Mouse (Mus musculus): ENCODE data around the gene Patz1. TPM values are rescaled to one million over a fixed set of nuclear protein-coding genes. Genes with fewer than 3 reads are reported as not detected.

Gene Patz1
- polyA plus RNA-seq (2012; rRNA removed): 29.0 and 30.1 TPM in 2 replicates

GRCm38 (mm10) chr11:3288521-3289301, at the start of gene Patz1:
Gene Patz1, plus strand, starts transcription at chr11:3288874.
- H3K27ac ChIP-seq (ENCODE audit: insufficient read depth, low read length): peak within 1 kb of the TSS; percentile 100
- peak within 1 kb of the TSS; percentile 83 for H3K4me3 ChIP-seq (ENCODE audit: insufficient read depth, low read length)
- peaks cover 4% of the 10 kb centered on the region; the same call in 1 of the 2 replicates for H3K4me1 ChIP-seq (ENCODE audit: control insufficient read depth, insufficient read depth, low read length)
- TF ChIP-seq CTCF (IDR thresholded peaks at IDR 0.05; ENCODE audit: extremely low read depth, insufficient read depth, low read length) (no peak), POLR2A (IDR thresholded peaks at IDR 0.05; ENCODE audit: extremely low read depth, insufficient read depth, low read length) (peak; percentile 35; the same call in 1 of the 2 replicates)

- H3K4me3 ChIP-seq (ENCODE audit: insufficient read depth, low read length): no peak overlapping the region
- TF ChIP-seq POLR2A (IDR thresholded peaks at IDR 0.05; ENCODE audit: extremely low read depth, insufficient read depth, low read length): no peak
- TF ChIP-seq CTCF (IDR thresholded peaks at IDR 0.05; ENCODE audit: extremely low read depth, insufficient read depth, low read length): no peak
- peaks cover 2% of the 10 kb centered on the region; the same call in 1 of the 2 replicates for H3K4me1 ChIP-seq (ENCODE audit: control insufficient read depth, insufficient read depth, low read length)
- H3K27ac ChIP-seq (ENCODE audit: insufficient read depth, low read length): no peak overlapping the region
These were observed 46.3 kb upstream of the Patz1 start for GRCm38 (mm10) chr11:3242395-3242794.

DNA sequence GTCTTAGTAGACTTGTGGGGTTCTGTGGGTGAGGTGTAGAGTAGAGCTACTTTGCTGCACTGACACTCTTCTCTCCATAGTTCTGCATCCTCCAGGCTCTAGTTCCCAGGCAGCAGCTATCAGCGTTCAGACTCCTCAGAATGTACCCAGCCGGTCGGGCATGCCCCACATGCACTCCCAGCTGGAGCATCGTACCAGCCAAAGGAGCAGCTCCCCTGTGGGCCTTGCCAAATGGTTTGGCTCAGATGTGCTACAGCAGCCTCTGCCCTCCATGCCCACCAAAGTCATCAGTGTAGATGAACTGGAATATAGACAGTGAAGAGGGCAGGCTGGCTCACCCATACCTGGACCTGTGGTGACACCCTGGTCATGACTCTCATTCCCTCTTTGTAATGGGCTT, 44.9 kb upstream of the Patz1 start:
- Histone ChIP-seq H3K27ac (ENCODE audit: insufficient read depth, low read length) (no peak overlapping the region), H3K4me1 (ENCODE audit: control insufficient read depth, insufficient read depth, low read length) (peaks cover 2% of the 10 kb centered on the region; the same call in 1 of the 2 replicates), H3K4me3 (ENCODE audit: insufficient read depth, low read length) (no peak overlapping the region)
- no peak for TF ChIP-seq CTCF (IDR thresholded peaks at IDR 0.05; ENCODE audit: extremely low read depth, insufficient read depth, low read length)
- no peak for TF ChIP-seq POLR2A (IDR thresholded peaks at IDR 0.05; ENCODE audit: extremely low read depth, insufficient read depth, low read length)

DNA sequence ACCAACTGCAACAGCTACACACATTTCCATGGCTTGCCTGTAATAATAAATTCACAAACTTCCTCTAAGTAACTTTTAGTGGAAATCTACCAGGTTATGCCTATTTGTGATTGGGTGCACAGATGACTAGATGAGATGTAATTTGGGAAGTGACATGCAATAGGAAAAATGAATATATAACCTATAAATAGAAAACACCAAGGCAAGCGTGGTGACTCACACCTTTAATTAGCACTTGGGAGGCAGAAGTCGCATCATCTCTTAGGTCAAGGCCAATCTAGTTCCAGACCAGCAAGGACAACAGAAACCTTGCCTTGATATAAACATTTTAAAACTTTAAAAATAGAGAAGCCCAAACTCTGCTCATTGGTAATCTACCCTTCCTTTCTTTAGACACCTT, 41.3 kb upstream of the Patz1 start:
- Histone ChIP-seq H3K4me3 (ENCODE audit: insufficient read depth, low read length) (no peak overlapping the region), H3K4me1 (ENCODE audit: control insufficient read depth, insufficient read depth, low read length) (peaks cover 2% of the 10 kb centered on the region; the same call in 1 of the 2 replicates), H3K27ac (ENCODE audit: insufficient read depth, low read length) (no peak overlapping the region)
- TF ChIP-seq POLR2A (IDR thresholded peaks at IDR 0.05; ENCODE audit: extremely low read depth, insufficient read depth, low read length): no peak
- no peak for TF ChIP-seq CTCF (IDR thresholded peaks at IDR 0.05; ENCODE audit: extremely low read depth, insufficient read depth, low read length)

DNA sequence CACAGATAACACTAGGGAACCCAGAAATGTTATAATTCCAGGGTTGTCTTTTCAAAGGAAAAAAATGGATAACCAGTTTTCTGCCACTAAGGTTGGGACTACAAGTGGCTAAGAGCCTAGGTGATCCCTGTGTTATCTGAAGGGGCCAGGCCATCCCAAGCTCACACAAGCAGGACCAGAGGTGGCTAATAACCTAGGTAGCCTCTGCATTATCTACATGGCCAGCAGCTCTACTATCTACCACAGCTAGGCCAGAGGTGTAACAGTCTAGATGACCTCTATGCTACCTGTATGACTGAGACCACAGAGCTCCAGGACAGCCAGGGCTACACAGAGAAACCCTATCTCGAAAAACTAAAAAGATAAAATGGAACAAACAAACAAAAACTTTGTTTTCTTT, 29.1 kb upstream of the Patz1 start:
- Histone ChIP-seq H3K4me1 (ENCODE audit: control insufficient read depth, insufficient read depth, low read length) (no peaks in the 10 kb centered on the region; the same call in 1 of the 2 replicates), H3K27ac (ENCODE audit: insufficient read depth, low read length) (no peak overlapping the region), H3K4me3 (ENCODE audit: insufficient read depth, low read length) (no peak overlapping the region)
- TF ChIP-seq CTCF (IDR thresholded peaks at IDR 0.05; ENCODE audit: extremely low read depth, insufficient read depth, low read length) (no peak), POLR2A (IDR thresholded peaks at IDR 0.05; ENCODE audit: extremely low read depth, insufficient read depth, low read length) (no peak)

DNA sequence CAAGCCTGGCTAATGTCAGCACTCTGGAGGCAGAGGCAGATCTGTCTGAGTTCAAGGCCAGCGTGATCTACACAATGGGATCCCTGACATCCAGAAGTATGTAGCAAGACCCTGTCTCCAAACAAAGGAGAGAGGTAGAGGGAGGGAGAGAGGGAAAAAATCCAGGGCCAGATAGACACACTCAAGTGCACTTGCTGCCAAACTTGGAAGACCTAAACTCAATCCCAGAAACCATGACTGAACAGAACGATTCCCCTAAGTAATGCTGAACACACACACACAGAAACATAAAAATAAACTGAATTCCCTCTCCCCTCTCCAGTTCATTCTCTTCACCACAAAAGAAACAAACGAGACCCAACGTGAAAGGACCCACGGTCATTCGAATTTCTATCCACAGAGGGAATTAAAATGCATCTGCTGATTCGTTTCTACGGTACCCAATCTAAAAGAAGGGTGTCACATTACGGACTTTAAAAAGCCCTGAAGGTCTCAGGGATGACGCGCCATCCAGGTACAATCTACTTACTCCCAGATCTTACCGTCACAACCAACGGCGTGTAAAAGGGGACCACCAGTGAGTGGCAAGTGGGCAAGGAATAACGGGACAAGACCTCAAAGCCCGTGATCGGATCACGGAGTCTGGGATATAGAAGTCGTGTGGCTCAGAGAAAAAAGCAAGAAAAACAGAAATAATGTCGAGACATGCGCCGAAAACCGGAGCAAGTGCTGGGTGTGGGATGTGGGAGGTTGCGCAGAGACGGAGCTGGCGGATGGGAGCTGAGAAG, 23.2 kb upstream of the Patz1 start:
- Histone ChIP-seq H3K4me3 (ENCODE audit: insufficient read depth, low read length) (peak overlapping the region; percentile 95), H3K4me1 (ENCODE audit: control insufficient read depth, insufficient read depth, low read length) (peaks cover 4% of the 10 kb centered on the region; the same call in 1 of the 2 replicates), H3K27ac (ENCODE audit: insufficient read depth, low read length) (peak overlapping the region; percentile 51)
- TF ChIP-seq POLR2A (IDR thresholded peaks at IDR 0.05; ENCODE audit: extremely low read depth, insufficient read depth, low read length): no peak
- TF ChIP-seq CTCF (IDR thresholded peaks at IDR 0.05; ENCODE audit: extremely low read depth, insufficient read depth, low read length): no peak

- TF ChIP-seq CTCF (IDR thresholded peaks at IDR 0.05; ENCODE audit: extremely low read depth, insufficient read depth, low read length): no peak
- TF ChIP-seq POLR2A (IDR thresholded peaks at IDR 0.05; ENCODE audit: extremely low read depth, insufficient read depth, low read length): peak; percentile 92
- peak within 1 kb of the TSS; percentile 51 for H3K27ac ChIP-seq (ENCODE audit: insufficient read depth, low read length)
- peaks cover 4% of the 10 kb centered on the region; the same call in 1 of the 2 replicates for H3K4me1 ChIP-seq (ENCODE audit: control insufficient read depth, insufficient read depth, low read length)
- H3K4me3 ChIP-seq (ENCODE audit: insufficient read depth, low read length): peak within 1 kb of the TSS; percentile 95
These were observed 22.5 kb upstream of the Patz1 start, which contains the start of gene Drg1 for GRCm38 (mm10) chr11:3266079-3266685. Gene Drg1, minus strand, starts transcription at chr11:3266415.

DNA sequence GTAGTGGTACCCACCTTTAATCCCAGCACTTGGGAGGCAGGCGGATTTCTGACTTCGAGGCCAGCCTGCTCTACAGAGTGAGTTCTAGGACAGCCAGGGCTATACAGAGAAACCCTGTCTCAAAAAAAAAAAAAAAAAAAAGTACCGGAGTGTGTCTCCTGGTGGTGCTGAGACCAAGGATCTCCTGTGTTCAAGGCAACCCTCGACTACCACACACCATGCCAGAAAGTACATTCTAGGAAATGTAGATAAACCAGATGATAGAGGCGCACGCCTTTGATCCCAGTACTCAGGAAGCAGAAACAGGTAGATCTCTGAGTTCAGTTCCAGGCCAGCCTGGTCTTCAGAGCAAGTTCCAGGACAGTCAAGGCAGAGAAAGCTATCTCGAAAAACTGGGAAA, 21.5 kb upstream of the Patz1 start:
- TF ChIP-seq POLR2A (IDR thresholded peaks at IDR 0.05; ENCODE audit: extremely low read depth, insufficient read depth, low read length): no peak
- TF ChIP-seq CTCF (IDR thresholded peaks at IDR 0.05; ENCODE audit: extremely low read depth, insufficient read depth, low read length): no peak
- Histone ChIP-seq H3K4me1 (ENCODE audit: control insufficient read depth, insufficient read depth, low read length) (peaks cover 4% of the 10 kb centered on the region; the same call in 1 of the 2 replicates), H3K4me3 (ENCODE audit: insufficient read depth, low read length) (no peak overlapping the region; the same call in 1 of the 2 replicates), H3K27ac (ENCODE audit: insufficient read depth, low read length) (no peak overlapping the region)

- H3K27ac ChIP-seq (ENCODE audit: insufficient read depth, low read length): no peak overlapping the region
- no peak overlapping the region for H3K4me3 ChIP-seq (ENCODE audit: insufficient read depth, low read length)
- H3K4me1 ChIP-seq (ENCODE audit: control insufficient read depth, insufficient read depth, low read length): peaks cover 4% of the 10 kb centered on the region; the same call in 1 of the 2 replicates
- no peak for TF ChIP-seq CTCF (IDR thresholded peaks at IDR 0.05; ENCODE audit: extremely low read depth, insufficient read depth, low read length)
- no peak for TF ChIP-seq POLR2A (IDR thresholded peaks at IDR 0.05; ENCODE audit: extremely low read depth, insufficient read depth, low read length)
These were observed 19.4 kb upstream of the Patz1 start for GRCm38 (mm10) chr11:3269241-3269640.
